Mouse (Mus musculus) hindbrain, embryonic 11.5 days (tissue): ENCODE measurements around the gene Ephx1. TPM values are rescaled to one million over a fixed set of nuclear protein-coding genes. Genes with fewer than 3 reads are reported as not detected.

ENCODE experiments used
- ATAC-seq: fragments of 200-750 bp; cut with Nextera tagmentation; 2 replicates; pipeline ENCODE4 v1.8.0; 2017; ENCODE audit warnings: mild to moderate bottlenecking, moderate TSS enrichment, moderate library complexity; ENCODE audit not compliant: low FRiP score
- DNase-seq: peaks from one replicate; pipeline ENCODE4 v3.0.0-alpha.2; 2015; ENCODE audit warnings: low spot score
- H3K27ac ChIP-seq: fragments of 300-500 bp; sonication (generic); 2 replicates; pipeline ENCODE4 v1.5.1; 2014; ENCODE audit warnings: mild to moderate bottlenecking, low read depth, low read length
- H3K27me3 ChIP-seq: fragments of 300-500 bp; sonication (generic); 2 replicates; pipeline ENCODE4 v1.6.1; 2014; ENCODE audit warnings: mild to moderate bottlenecking, low read length, moderate library complexity, mixed read lengths; ENCODE audit not compliant: control insufficient read depth, insufficient read depth
- H3K36me3 ChIP-seq: fragments of 300-500 bp; sonication (generic); 2 replicates; pipeline ENCODE4 v1.6.1; 2014; ENCODE audit warnings: mild to moderate bottlenecking, low read length, moderate library complexity, mixed read lengths; ENCODE audit not compliant: control insufficient read depth, insufficient read depth
- H3K4me1 ChIP-seq: fragments of 300-500 bp; sonication (generic); replicated peaks from 2 replicates; pipeline ENCODE4 v1.6.1; 2014; ENCODE audit warnings: low read length, mixed read lengths; ENCODE audit not compliant: control insufficient read depth, insufficient read depth
- H3K4me2 ChIP-seq: fragments of 300-500 bp; sonication (generic); replicated peaks from 2 replicates; pipeline ENCODE4 v1.6.1; 2014; ENCODE audit warnings: mild to moderate bottlenecking, low read depth, low read length
- H3K4me3 ChIP-seq: fragments of 300-500 bp; sonication (generic); 2 replicates; pipeline ENCODE4 v1.5.1; 2014; ENCODE audit warnings: low read depth, low read length
- H3K9ac ChIP-seq: fragments of 300-500 bp; sonication (generic); 2 replicates; pipeline ENCODE4 v1.6.1; 2014; ENCODE audit warnings: low read depth, low read length
- H3K9me3 ChIP-seq: fragments of 300-500 bp; sonication (generic); 2 replicates; pipeline ENCODE4 v1.6.1; 2016; ENCODE audit warnings: low read length; ENCODE audit not compliant: control insufficient read depth
- WGBS: fragments of 180-500 bp; shearing (Covaris S2); extraction: QIAGEN DNeasy Blood & Tissue Kit; methylation state at CpG from one replicate; pipeline ENCODE4 v1.1.7; 2014; 5-methylcytosine and 5-hydroxymethylcytosine counted together
- polyA plus RNA-seq: library from polyadenylated mRNA; unstranded; fragments of >200 nt; fragmentation: Nextera tagmentation; extraction: Ambion mirVana; gene quantifications from 2 replicates; pipeline ENCODE4 v1.2.1, GENCODE M21; 2014

The Ephx1 gene
- polyA plus RNA-seq: 1.5 and 2.2 TPM in 2 replicates

- no peaks in the 10 kb centered on the region for H3K4me1 ChIP-seq
Observed at GRCm38 (mm10) chr1:181020756-181021487, at the start of gene Ephx1. Ephx1 (minus strand) TSS chr1:181020904.

GRCm38 (mm10) chr1:181069671-181070070 is 49.0 kb upstream of the Ephx1 start:
- Histone ChIP-seq H3K27me3 (no peaks in the 10 kb centered on the region), H3K4me3 (no peak overlapping the region), H3K4me1 (no peaks in the 10 kb centered on the region), H3K36me3 (no peaks in the 10 kb centered on the region), H3K4me2 (no peak overlapping the region), H3K9ac (no peak overlapping the region), H3K27ac (no peak overlapping the region), H3K9me3 (no peaks in the 10 kb centered on the region)
- DNase-seq (no peak), ATAC-seq (no peak)
- 78% methylated on average over 11 of the region's 11 CpGs for WGBS

More at GRCm38 (mm10) chr1:181020756-181021487, at the start of gene Ephx1:
- Histone ChIP-seq H3K27me3 (peaks cover 4% of the 10 kb centered on the region), H3K36me3 (no peaks in the 10 kb centered on the region), H3K27ac (no peak within 1 kb of the TSS), H3K4me3 (no peak within 1 kb of the TSS), H3K9ac (no peak within 1 kb of the TSS), H3K4me2 (no peak within 1 kb of the TSS), H3K9me3 (no peaks in the 10 kb centered on the region)
- 70% methylated on average over 5 of the region's 5 CpGs for WGBS
- DNase-seq (no peak), ATAC-seq (no peak)

- no peak overlapping the region for H3K27ac ChIP-seq
- H3K4me2 ChIP-seq: no peak overlapping the region
- DNase-seq: no peak
- H3K9ac ChIP-seq: no peak overlapping the region
- 67% methylated on average over 1 of the region's 1 CpGs for WGBS
- no peaks in the 10 kb centered on the region for H3K36me3 ChIP-seq
- ATAC-seq: no peak
- H3K27me3 ChIP-seq: no peaks in the 10 kb centered on the region
- H3K4me3 ChIP-seq: no peak overlapping the region
- no peaks in the 10 kb centered on the region for H3K9me3 ChIP-seq
- H3K4me1 ChIP-seq: no peaks in the 10 kb centered on the region
Observed at GRCm38 (mm10) chr1:181068344-181068743, 47.6 kb upstream of the Ephx1 start.

GRCm38 (mm10) chr1:181064648-181065047 is 43.9 kb upstream of the Ephx1 start:
- H3K4me2 ChIP-seq: no peak overlapping the region
- no peaks in the 10 kb centered on the region for H3K27me3 ChIP-seq
- no peak overlapping the region for H3K9ac ChIP-seq
- 78% methylated on average over 6 of the region's 6 CpGs for WGBS
- no peaks in the 10 kb centered on the region for H3K4me1 ChIP-seq
- H3K36me3 ChIP-seq: no peaks in the 10 kb centered on the region
- H3K4me3 ChIP-seq: no peak overlapping the region
- no peaks in the 10 kb centered on the region for H3K9me3 ChIP-seq
- ATAC-seq: no peak
- DNase-seq: no peak
- no peak overlapping the region for H3K27ac ChIP-seq

GRCm38 (mm10) chr1:181063991-181064390 is 43.3 kb upstream of the Ephx1 start:
- Histone ChIP-seq H3K9ac (no peak overlapping the region), H3K27me3 (no peaks in the 10 kb centered on the region), H3K4me3 (no peak overlapping the region), H3K9me3 (no peaks in the 10 kb centered on the region), H3K27ac (no peak overlapping the region), H3K36me3 (no peaks in the 10 kb centered on the region), H3K4me1 (no peaks in the 10 kb centered on the region), H3K4me2 (no peak overlapping the region)
- ATAC-seq (no peak), DNase-seq (no peak)
- 69% methylated on average over 2 of the region's 2 CpGs for WGBS

GRCm38 (mm10) chr1:181061784-181062485 is 41.2 kb upstream of the Ephx1 start:
- Histone ChIP-seq H3K36me3 (no peaks in the 10 kb centered on the region), H3K27me3 (no peaks in the 10 kb centered on the region), H3K9me3 (no peaks in the 10 kb centered on the region), H3K27ac (no peak overlapping the region), H3K4me1 (no peaks in the 10 kb centered on the region), H3K9ac (no peak overlapping the region), H3K4me2 (no peak overlapping the region), H3K4me3 (no peak overlapping the region)
- ATAC-seq (no peak), DNase-seq (peak; percentile 10)
- WGBS: 68% methylated on average over 3 of the region's 3 CpGs

- Histone ChIP-seq H3K9me3 (no peaks in the 10 kb centered on the region), H3K36me3 (no peaks in the 10 kb centered on the region), H3K4me3 (no peak overlapping the region), H3K9ac (no peak overlapping the region), H3K27me3 (no peaks in the 10 kb centered on the region), H3K27ac (no peak overlapping the region), H3K4me1 (no peaks in the 10 kb centered on the region), H3K4me2 (no peak overlapping the region)
- 81% methylated on average over 4 of the region's 4 CpGs for WGBS
- no peak for ATAC-seq
- DNase-seq: no peak
Observed at GRCm38 (mm10) chr1:181052898-181053297, 32.2 kb upstream of the Ephx1 start.

- no peaks in the 10 kb centered on the region for H3K36me3 ChIP-seq
- H3K9ac ChIP-seq: no peak within 1 kb of the TSS
- H3K9me3 ChIP-seq: no peaks in the 10 kb centered on the region
- H3K4me1 ChIP-seq: no peaks in the 10 kb centered on the region
- DNase-seq (no peak), ATAC-seq (no peak)
- no peaks in the 10 kb centered on the region for H3K27me3 ChIP-seq
- H3K4me2 ChIP-seq: no peak within 1 kb of the TSS
- WGBS: 88% methylated on average over 6 of the region's 6 CpGs
- no peak within 1 kb of the TSS for H3K4me3 ChIP-seq
- no peak within 1 kb of the TSS for H3K27ac ChIP-seq
Observed at GRCm38 (mm10) chr1:181050937-181051336, 30.2 kb upstream of the Ephx1 start, which contains the start of gene 9130409I23Rik. 9130409I23Rik (plus strand) TSS chr1:181051237.
